Mouse (Mus musculus): ENCODE results near the gene Eif3d.

The Eif3d gene

GRCm38 (mm10) chr15:77952921-77953320, 17.7 kb downstream of the Eif3d start:
- DNase-seq (ENCODE audit: low spot score), result no peak

GRCm38 (mm10) chr15:77949061-77949460, 21.6 kb downstream of the Eif3d start:
- no peak for DNase-seq (ENCODE audit: low spot score)

GRCm38 (mm10) chr15:77945711-77946110, 24.9 kb downstream of the Eif3d start:
- no peak for DNase-seq (ENCODE audit: low spot score)

GRCm38 (mm10) chr15:77941563-77941962, 29.1 kb downstream of the Eif3d start:
- no peak for DNase-seq (ENCODE audit: low spot score)

- DNase-seq (ENCODE audit: low spot score), result no peak
Observed at GRCm38 (mm10) chr15:77938516-77938915, 32.1 kb downstream of the Eif3d start.

GRCm38 (mm10) chr15:77935673-77936375, 34.8 kb downstream of the Eif3d start:
- no peak for DNase-seq (ENCODE audit: low spot score)

GRCm38 (mm10) chr15:77934968-77935367, 35.6 kb downstream of the Eif3d start:
- DNase-seq (ENCODE audit: low spot score), result no peak

- no peak for DNase-seq (ENCODE audit: low spot score)
Observed at GRCm38 (mm10) chr15:77934326-77934725, 36.3 kb downstream of the Eif3d start.

GRCm38 (mm10) chr15:77933770-77934169, 36.8 kb downstream of the Eif3d start:
- peak; percentile 100 for DNase-seq (ENCODE audit: low spot score)

- no peak for DNase-seq (ENCODE audit: low spot score)
Observed at GRCm38 (mm10) chr15:77933222-77933621, 37.4 kb downstream of the Eif3d start.

- no peak for DNase-seq (ENCODE audit: low spot score)
Observed at GRCm38 (mm10) chr15:77931689-77932016, 39.0 kb downstream of the Eif3d start.

- DNase-seq (ENCODE audit: low spot score), result no peak
Observed at GRCm38 (mm10) chr15:77930986-77931688, 39.5 kb downstream of the Eif3d start.

GRCm38 (mm10) chr15:77929804-77930203, 40.8 kb downstream of the Eif3d start:
- DNase-seq (ENCODE audit: low spot score), result no peak

- peak; percentile 88 for DNase-seq (ENCODE audit: low spot score)
Observed at GRCm38 (mm10) chr15:77928673-77929331, 41.8 kb downstream of the Eif3d start, which contains the start of gene Txn2. TSS of gene Txn2 (minus strand) at chr15:77929006.

- DNase-seq (ENCODE audit: low spot score), result no peak
Observed at GRCm38 (mm10) chr15:77928091-77928490, 42.5 kb downstream of the Eif3d start.

GRCm38 (mm10) chr15:77926921-77927320, 43.7 kb downstream of the Eif3d start:
- no peak for DNase-seq (ENCODE audit: low spot score)

- DNase-seq (ENCODE audit: low spot score), result no peak
Observed at GRCm38 (mm10) chr15:77925195-77925594, 45.4 kb downstream of the Eif3d start.

- DNase-seq (ENCODE audit: low spot score), result no peak
Observed at GRCm38 (mm10) chr15:77923267-77924035, 47.2 kb downstream of the Eif3d start.

GRCm38 (mm10) chr15:77922710-77923109, 47.9 kb downstream of the Eif3d start:
- DNase-seq (ENCODE audit: low spot score), result no peak

GRCm38 (mm10) chr15:77921636-77922035, 49.0 kb downstream of the Eif3d start:
- DNase-seq (ENCODE audit: low spot score), result no peak

- DNase-seq (ENCODE audit: low spot score), result no peak
Observed at GRCm38 (mm10) chr15:77920511-77921462, 49.8 kb downstream of the Eif3d start.
